ENCODE assay signal across 8 mouse cellular contexts in the genomic region with DNA sequence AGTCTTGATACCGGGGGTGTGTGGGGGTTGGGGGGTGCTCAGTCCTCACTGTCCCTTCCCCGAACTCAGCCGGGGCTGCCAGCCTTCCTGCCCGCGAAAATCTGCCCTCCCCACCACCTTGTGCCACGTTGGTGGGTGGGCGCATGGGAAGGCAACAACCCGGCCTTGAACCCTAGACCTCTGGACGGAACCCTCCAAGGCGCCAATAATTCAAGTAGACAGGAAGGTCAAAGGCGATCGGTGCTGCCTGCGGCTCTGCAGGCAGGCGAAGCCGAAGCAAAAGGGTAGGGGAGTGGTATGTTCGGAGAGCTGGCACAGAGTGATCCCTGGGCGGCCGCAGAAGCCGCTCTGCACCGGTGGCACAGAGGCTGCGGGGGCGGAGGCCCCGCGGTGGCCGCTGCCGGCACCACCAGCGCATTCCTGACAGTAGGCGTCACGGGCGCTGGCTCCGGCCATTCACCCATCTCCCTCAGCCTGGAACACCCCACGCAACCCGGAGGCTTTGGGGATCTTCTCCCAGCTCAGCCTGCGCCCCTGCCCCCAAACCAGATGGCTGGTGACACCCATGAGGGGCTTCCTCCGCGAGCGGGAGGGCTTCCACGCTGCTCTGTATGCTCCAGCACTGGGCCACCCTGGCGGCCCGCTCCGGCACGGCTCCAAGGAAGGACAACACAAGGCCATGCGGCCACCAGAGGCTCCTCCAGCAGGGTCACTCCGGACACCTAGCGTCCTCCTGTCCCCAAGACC. TPM values are rescaled to one million over a fixed set of nuclear protein-coding genes. Genes with fewer than 3 reads are reported as not detected.
A peak's percentile ranks its signal among the peaks of the same experiment; 100 is the strongest.
DNase-seq lines count a peak whose midpoint lies in the region; ATAC-seq and TF ChIP-seq lines count a peak whose summit lies in the region.

No protein-coding gene starts in this region.

- ATAC-seq in hindbrain, postnatal 0 days = peak; percentile 74

- TF ChIP-seq CTCF in cortical plate, adult 2 months (IDR thresholded peaks at IDR 0.05; ENCODE audit: extremely low read depth, insufficient read depth, low read length) = no peak
- peak; percentile 46 for TF ChIP-seq CTCF in hindbrain, postnatal 0 days (IDR thresholded peaks at IDR 0.05; ENCODE audit: low read depth)

- intact Hi-C loops in gastrocnemius, postnatal 14 days (cut with DNase I; ENCODE audit: low total_unique reads) = no loop called here
- intact Hi-C loops in left cerebral cortex, postnatal 10 days (cut with DNase I) = loop anchor here (5.0 to 10.0 kb wide), 5 partner anchors 173 to 840 kb away; no protein-coding TSS in a partner anchor

- H3K9ac ChIP-seq in hindbrain, postnatal 0 days (replicated peaks; ENCODE audit: low read length) = peak overlapping the region; percentile 84

- no peaks in the 10 kb centered on the region for H3K36me3 ChIP-seq in hindbrain, postnatal 0 days (ENCODE audit: insufficient read depth, low read length)
- H3K36me3 ChIP-seq in macrophage (ENCODE audit: inconsistent target) = no peaks in the 10 kb centered on the region

- H3K4me3 ChIP-seq in cortical plate, adult 2 months (ENCODE audit: insufficient read depth, low read length) = peak overlapping the region; percentile 89
- peak overlapping the region; percentile 83 for H3K4me3 ChIP-seq in hindbrain, postnatal 0 days (ENCODE audit: low read length)
- H3K4me3 ChIP-seq in macrophage (ENCODE audit: inconsistent target) = peak overlapping the region; percentile 74

- no peaks in the 10 kb centered on the region for H3K4me1 ChIP-seq in cortical plate, adult 2 months (ENCODE audit: control insufficient read depth, insufficient read depth, low read length)
- 0 out of 2 replicates have a peak, but pooled peaks cover 2% of the 10 kb centered on the region for H3K4me1 ChIP-seq in hindbrain, postnatal 0 days (ENCODE audit: insufficient read depth, low read length)

- H3K9me3 ChIP-seq in hindbrain, postnatal 0 days (ENCODE audit: low read length) = no peaks in the 10 kb centered on the region

- WGBS in hindbrain, postnatal 0 days = under 1% methylated on average over 41 of the region's 45 CpGs
- WGBS in macrophage (ENCODE audit: missing documents) = 1% methylated on average over 41 of the region's 45 CpGs

- H3K27me3 ChIP-seq in hindbrain, postnatal 0 days (ENCODE audit: insufficient read depth, low read length) = no peaks in the 10 kb centered on the region

- TF ChIP-seq POLR2A in cortical plate, adult 2 months (IDR thresholded peaks at IDR 0.05; ENCODE audit: extremely low read depth, insufficient read depth, low read length) = no peak

- peaks cover 60% of the 10 kb centered on the region for H3K79me2 ChIP-seq in macrophage (ENCODE audit: inconsistent target)

- peak overlapping the region; percentile 79 for H3K27ac ChIP-seq in cortical plate, adult 2 months (ENCODE audit: insufficient read depth, low read length)
- H3K27ac ChIP-seq in hindbrain, postnatal 0 days = peak overlapping the region; percentile 90
- peak overlapping the region; percentile 58 for H3K27ac ChIP-seq in macrophage

- H3K4me2 ChIP-seq in hindbrain, postnatal 0 days (ENCODE audit: low read depth, low read length) = peak overlapping the region; percentile 78

- DNase-seq in adrenal gland, adult 18-20 months (ENCODE audit: low spot score in 2 of 2) = peak; percentile 78 to 80
- DNase-seq in gastrocnemius, postnatal 14 days = peak; percentile 82
- DNase-seq in hindbrain, postnatal 0 days (ENCODE audit: low spot score) = peak; percentile 75
- peak; percentile 50 to 86 for DNase-seq in left cerebral cortex, postnatal 10 days (ENCODE audit: extremely low spot score in 1 of 2, low spot score in 2 of 2)
- DNase-seq in right cerebral cortex, adult 18-20 months = peak; percentile 65
- DNase-seq in urinary bladder, postnatal 25 days (ENCODE audit: low spot score) = peak; percentile 71

RNA-seq across cellular contexts. Expression of gene Rnd3, which starts 1.4 kb away (rescaled TPM):
- 10 to 100 TPM; 33.9 to 35.3 TPM for total RNA-seq in adrenal gland, adult 18-20 months (2021)
- polyA plus RNA-seq in cortical plate, adult 2 months (2012; rRNA removed) = 10.4 and 10.5 TPM in 2 replicates
- total RNA-seq in gastrocnemius, postnatal 14 days (2021) = 10 to 100 TPM in 1 of 2 experiments, 1 to 10 TPM in 1; 9.9 to 14.0 TPM
- total RNA-seq in hindbrain, postnatal 0 days (2014; rRNA removed) = 41.5 and 43.1 TPM in 2 replicates
- polyA plus RNA-seq in hindbrain, postnatal 0 days (2015; fragmentation: Nextera tagmentation; extraction: Ambion mirVana) = 57.9 and 60.1 TPM in 2 replicates
- total RNA-seq in left cerebral cortex, postnatal 10 days (2021) = 10 to 100 TPM; 27.2 to 32.5 TPM
- total RNA-seq in macrophage (2018; cell fraction: chromatin; rRNA removed) = 100 to 1,000 TPM in 3 of 26 experiments, 10 to 100 TPM in 14, 1 to 10 TPM in 9; 4.0 to 297 (median 18.5) TPM
- total RNA-seq in macrophage (2018; cell fraction: cytosol; rRNA removed) = 100 to 1,000 TPM in 1 of 26 experiments, 10 to 100 TPM in 12, 1 to 10 TPM in 13; 2.9 to 203 (median 10.0) TPM
- total RNA-seq in macrophage (2018; cell fraction: nucleus; rRNA removed) = 100 to 1,000 TPM in 5 of 26 experiments, 10 to 100 TPM in 18, 1 to 10 TPM in 3; 4.8 to 362 (median 19.6) TPM
- polyA plus RNA-seq in macrophage (2018) = 2.5 to 4.0 TPM (median 3.9 TPM) in 3 replicates

Comparison
In these comparisons a context has a peak if more than half of its experiments do, and no peak if none do; other contexts are left out.
1. Peak in every context shown above with its lines: DNase-seq, ATAC-seq, H3K4me3 ChIP-seq and H3K27ac ChIP-seq.